Mouse (Mus musculus): ENCODE data around the gene Tmem175. TPM values are rescaled to one million over a fixed set of nuclear protein-coding genes. Genes with fewer than 3 reads are reported as not detected.

The Tmem175 gene
- polyA plus RNA-seq (2014; fragmentation: Nextera tagmentation; extraction: Ambion mirVana) = 17.7 and 20.7 TPM in 2 replicates

DNA sequence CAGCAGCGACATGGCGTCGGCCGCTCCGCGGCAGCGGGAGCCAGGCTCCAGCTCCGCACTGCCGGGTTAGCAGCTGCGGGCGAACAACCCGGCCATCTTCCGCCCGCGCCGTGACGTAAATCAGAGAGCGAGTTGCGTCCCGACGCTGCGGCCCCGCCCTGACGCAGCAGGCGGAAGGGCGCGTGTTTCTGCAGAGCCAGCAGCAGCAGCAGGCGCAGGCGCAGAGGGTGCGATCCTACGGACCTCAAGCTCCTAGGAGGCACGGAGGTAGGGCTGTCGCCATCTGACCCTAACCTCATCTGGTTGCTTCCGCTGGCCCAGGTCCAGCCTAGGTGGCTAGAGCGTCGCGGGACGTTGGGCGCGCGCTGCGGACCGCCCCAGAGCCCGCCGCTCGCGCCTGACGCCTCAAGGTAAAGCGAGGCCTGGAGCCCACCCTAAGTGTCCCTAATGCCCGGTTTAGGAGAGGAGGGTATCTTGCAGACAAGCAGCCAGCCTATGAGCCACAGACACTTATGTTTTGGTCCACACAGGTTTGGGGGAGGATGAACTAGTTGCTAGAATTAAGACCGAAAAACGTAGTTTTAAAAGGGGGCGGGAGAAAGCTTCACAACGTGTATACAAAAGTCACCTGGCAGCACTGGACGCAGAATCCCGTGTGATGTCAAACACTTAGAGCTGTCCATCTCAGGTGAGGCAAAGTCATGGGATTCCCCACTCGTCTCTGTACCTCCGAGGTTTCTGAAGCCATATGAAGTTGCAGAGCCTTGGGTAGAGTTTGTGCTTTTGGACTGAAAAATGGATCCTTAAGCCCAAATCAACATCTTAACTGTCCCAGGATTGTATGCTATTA lies at the start of gene Tmem175, which contains the start of gene Gak:
Tmem175 (plus strand) TSS at position 137 of the 850 bp plus-strand sequence.
Gak (minus strand) TSS at position 122 of the 850 bp plus-strand sequence.
- peak; percentile 96 for DNase-seq (ENCODE audit: low spot score)
- H3K27ac ChIP-seq (ENCODE audit: low read depth, low read length) = peak within 1 kb of the TSS; percentile 73
- peak within 1 kb of the TSS; percentile 79 for H3K4me2 ChIP-seq (ENCODE audit: low read depth)
- ATAC-seq (ENCODE audit: insufficient read depth, low FRiP score, low TSS enrichment) = peak; percentile 94
- no peaks in the 10 kb centered on the region for H3K36me3 ChIP-seq (ENCODE audit: control insufficient read depth, insufficient read depth, low read length)
- no peaks in the 10 kb centered on the region for H3K9me3 ChIP-seq (ENCODE audit: control insufficient read depth, low read length)
- under 1% methylated on average over 58 of the region's 58 CpGs for WGBS
- no peaks in the 10 kb centered on the region for H3K27me3 ChIP-seq (ENCODE audit: control insufficient read depth, insufficient read depth, low read length)
- peak within 1 kb of the TSS; percentile 63 for H3K4me3 ChIP-seq (ENCODE audit: low read depth, low read length)
- H3K9ac ChIP-seq (ENCODE audit: low read length) = peak within 1 kb of the TSS; percentile 85
- H3K4me1 ChIP-seq (ENCODE audit: control insufficient read depth, insufficient read depth, low read length) = peaks cover 6% of the 10 kb centered on the region; the same call in 1 of the 2 replicates

DNA sequence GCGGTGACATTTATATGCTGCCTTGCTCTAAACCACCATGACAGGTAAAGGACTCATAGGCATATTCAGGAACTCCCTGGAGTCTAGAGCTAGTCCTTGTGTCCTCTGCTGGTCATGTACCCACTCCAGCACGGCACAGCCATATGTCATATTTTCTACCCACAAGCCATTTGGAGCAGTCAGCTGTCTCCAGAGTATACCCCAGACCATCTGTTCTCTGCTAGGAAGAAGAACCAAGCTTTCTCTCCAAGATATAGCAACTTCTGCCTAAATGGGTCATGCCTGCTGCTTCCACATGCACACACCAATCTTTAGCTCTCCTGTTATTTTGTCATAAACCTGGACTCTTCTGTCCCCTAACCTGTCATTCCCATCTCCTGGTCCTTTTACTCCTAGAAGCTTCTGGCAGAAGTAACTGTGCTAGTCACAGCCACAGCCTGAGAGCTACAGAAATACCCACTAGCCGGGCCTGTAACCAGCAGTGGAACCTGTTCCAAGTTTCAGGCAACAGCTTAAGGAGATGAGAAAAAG lies 48.1 kb upstream of the Tmem175 start:
- no peaks in the 10 kb centered on the region for H3K4me1 ChIP-seq (ENCODE audit: control insufficient read depth, insufficient read depth, low read length)
- H3K4me3 ChIP-seq (ENCODE audit: low read depth, low read length) = no peak overlapping the region
- 93% methylated on average over 3 of the region's 3 CpGs for WGBS
- H3K27ac ChIP-seq (ENCODE audit: low read depth, low read length) = no peak overlapping the region
- no peak overlapping the region for H3K4me2 ChIP-seq (ENCODE audit: low read depth)
- no peak for ATAC-seq (ENCODE audit: insufficient read depth, low FRiP score, low TSS enrichment)
- H3K27me3 ChIP-seq (ENCODE audit: control insufficient read depth, insufficient read depth, low read length) = no peaks in the 10 kb centered on the region
- no peak for DNase-seq (ENCODE audit: low spot score)
- H3K9ac ChIP-seq (ENCODE audit: low read length) = no peak overlapping the region
- no peaks in the 10 kb centered on the region for H3K9me3 ChIP-seq (ENCODE audit: control insufficient read depth, low read length)
- peaks cover 13% of the 10 kb centered on the region for H3K36me3 ChIP-seq (ENCODE audit: control insufficient read depth, insufficient read depth, low read length)

DNA sequence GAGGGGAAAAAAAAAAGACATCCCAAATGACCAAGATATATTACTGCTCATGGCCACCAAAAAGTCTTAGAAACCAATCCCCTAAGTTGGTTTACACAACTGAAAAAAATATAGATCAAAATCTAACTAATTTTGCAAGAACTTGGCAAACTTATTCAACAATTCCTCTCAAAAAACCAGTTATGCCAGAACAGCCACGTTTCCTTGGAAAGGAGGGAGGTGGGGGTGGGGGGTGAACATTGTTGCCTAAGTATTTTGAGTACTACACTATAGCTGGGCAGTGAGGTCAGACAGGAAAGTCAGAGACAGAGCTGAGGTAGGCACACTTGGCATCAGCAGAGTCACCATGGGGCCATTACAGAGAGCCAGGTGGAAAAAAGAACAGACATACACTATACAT lies 29.6 kb upstream of the Tmem175 start:
- ATAC-seq (ENCODE audit: insufficient read depth, low FRiP score, low TSS enrichment) (no peak), DNase-seq (ENCODE audit: low spot score) (no peak)
- Histone ChIP-seq H3K27me3 (ENCODE audit: control insufficient read depth, insufficient read depth, low read length) (no peaks in the 10 kb centered on the region), H3K9me3 (ENCODE audit: control insufficient read depth, low read length) (no peaks in the 10 kb centered on the region), H3K4me1 (ENCODE audit: control insufficient read depth, insufficient read depth, low read length) (no peaks in the 10 kb centered on the region), H3K27ac (ENCODE audit: low read depth, low read length) (no peak overlapping the region), H3K9ac (ENCODE audit: low read length) (no peak overlapping the region), H3K36me3 (ENCODE audit: control insufficient read depth, insufficient read depth, low read length) (peaks cover 32% of the 10 kb centered on the region), H3K4me3 (ENCODE audit: low read depth, low read length) (no peak overlapping the region), H3K4me2 (ENCODE audit: low read depth) (no peak overlapping the region)
- WGBS = 90% methylated on average over 1 of the region's 1 CpGs

DNA sequence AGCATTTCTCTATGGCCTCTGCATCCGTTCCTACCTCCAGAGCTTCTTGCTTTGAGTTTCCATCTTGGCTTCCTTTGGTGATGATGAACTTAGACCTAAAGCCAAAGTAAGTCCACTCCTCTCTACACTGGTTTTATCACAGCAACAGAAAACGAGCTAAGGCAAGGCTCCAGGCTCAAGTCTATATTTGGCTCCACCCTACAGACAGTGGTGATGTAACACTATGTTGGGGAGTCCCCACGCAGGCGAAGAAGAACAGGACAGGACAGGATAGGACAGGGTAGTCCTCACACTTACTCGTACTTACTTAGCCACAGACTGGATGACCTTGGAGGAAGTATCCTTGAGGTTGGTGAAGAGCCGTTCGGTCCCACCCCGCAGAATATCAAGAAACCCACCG lies 27.0 kb upstream of the Tmem175 start:
- no peaks in the 10 kb centered on the region for H3K4me1 ChIP-seq (ENCODE audit: control insufficient read depth, insufficient read depth, low read length)
- no peak for ATAC-seq (ENCODE audit: insufficient read depth, low FRiP score, low TSS enrichment)
- no peak overlapping the region for H3K9ac ChIP-seq (ENCODE audit: low read length)
- no peak for DNase-seq (ENCODE audit: low spot score)
- WGBS = 92% methylated on average over 9 of the region's 9 CpGs
- no peak overlapping the region for H3K27ac ChIP-seq (ENCODE audit: low read depth, low read length)
- peaks cover 35% of the 10 kb centered on the region for H3K36me3 ChIP-seq (ENCODE audit: control insufficient read depth, insufficient read depth, low read length)
- H3K4me2 ChIP-seq (ENCODE audit: low read depth) = no peak overlapping the region
- no peak overlapping the region for H3K4me3 ChIP-seq (ENCODE audit: low read depth, low read length)
- H3K27me3 ChIP-seq (ENCODE audit: control insufficient read depth, insufficient read depth, low read length) = no peaks in the 10 kb centered on the region
- no peaks in the 10 kb centered on the region for H3K9me3 ChIP-seq (ENCODE audit: control insufficient read depth, low read length)

DNA sequence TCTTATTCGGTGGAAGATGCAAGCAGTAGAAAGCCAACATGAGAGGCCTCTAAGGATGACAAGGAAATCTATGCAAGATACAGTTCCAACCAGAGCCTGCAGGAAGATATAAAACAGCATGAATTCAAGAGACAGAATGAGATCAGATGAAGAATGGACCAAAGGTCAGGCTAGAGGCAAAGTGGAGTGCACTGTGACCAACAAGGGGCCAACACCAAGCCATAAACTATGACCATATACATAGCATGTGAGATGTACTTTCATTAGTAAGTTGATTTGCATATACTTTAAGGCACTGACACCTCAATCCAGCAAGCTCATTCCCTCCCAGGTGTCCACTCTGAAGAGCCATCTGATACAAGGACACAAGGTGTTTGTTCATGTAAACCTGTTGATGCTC lies 19.1 kb upstream of the Tmem175 start:
- H3K4me2 ChIP-seq (ENCODE audit: low read depth) = no peak overlapping the region
- DNase-seq (ENCODE audit: low spot score) = no peak
- no peaks in the 10 kb centered on the region for H3K27me3 ChIP-seq (ENCODE audit: control insufficient read depth, insufficient read depth, low read length)
- H3K36me3 ChIP-seq (ENCODE audit: control insufficient read depth, insufficient read depth, low read length) = peaks cover 24% of the 10 kb centered on the region
- no peaks in the 10 kb centered on the region for H3K4me1 ChIP-seq (ENCODE audit: control insufficient read depth, insufficient read depth, low read length)
- H3K4me3 ChIP-seq (ENCODE audit: low read depth, low read length) = no peak overlapping the region
- ATAC-seq (ENCODE audit: insufficient read depth, low FRiP score, low TSS enrichment) = no peak
- no peak overlapping the region for H3K9ac ChIP-seq (ENCODE audit: low read length)
- H3K9me3 ChIP-seq (ENCODE audit: control insufficient read depth, low read length) = no peaks in the 10 kb centered on the region
- 95% methylated on average over 1 of the region's 1 CpGs for WGBS
- no peak overlapping the region for H3K27ac ChIP-seq (ENCODE audit: low read depth, low read length)

DNA sequence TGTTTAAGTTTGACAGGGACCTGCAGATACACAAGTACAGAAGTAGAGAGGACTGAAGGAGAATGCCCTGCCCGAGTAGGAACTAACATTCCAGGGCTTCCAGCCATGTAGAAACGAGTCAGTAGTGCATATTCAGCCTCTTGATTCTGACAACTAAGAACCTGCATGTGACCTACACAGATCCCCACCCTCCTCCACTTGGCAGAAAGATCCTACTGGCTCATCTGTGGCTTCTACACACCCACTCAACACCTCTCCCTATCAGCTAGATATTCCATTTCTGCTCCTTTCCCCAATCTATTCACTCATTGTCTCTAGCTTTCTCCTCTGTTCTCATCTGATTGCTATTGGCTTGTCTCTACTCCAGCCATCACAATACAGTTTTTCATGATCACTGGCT lies 7.7 kb upstream of the Tmem175 start:
- DNase-seq (ENCODE audit: low spot score) = no peak
- no peaks in the 10 kb centered on the region for H3K27me3 ChIP-seq (ENCODE audit: control insufficient read depth, insufficient read depth, low read length)

DNA sequence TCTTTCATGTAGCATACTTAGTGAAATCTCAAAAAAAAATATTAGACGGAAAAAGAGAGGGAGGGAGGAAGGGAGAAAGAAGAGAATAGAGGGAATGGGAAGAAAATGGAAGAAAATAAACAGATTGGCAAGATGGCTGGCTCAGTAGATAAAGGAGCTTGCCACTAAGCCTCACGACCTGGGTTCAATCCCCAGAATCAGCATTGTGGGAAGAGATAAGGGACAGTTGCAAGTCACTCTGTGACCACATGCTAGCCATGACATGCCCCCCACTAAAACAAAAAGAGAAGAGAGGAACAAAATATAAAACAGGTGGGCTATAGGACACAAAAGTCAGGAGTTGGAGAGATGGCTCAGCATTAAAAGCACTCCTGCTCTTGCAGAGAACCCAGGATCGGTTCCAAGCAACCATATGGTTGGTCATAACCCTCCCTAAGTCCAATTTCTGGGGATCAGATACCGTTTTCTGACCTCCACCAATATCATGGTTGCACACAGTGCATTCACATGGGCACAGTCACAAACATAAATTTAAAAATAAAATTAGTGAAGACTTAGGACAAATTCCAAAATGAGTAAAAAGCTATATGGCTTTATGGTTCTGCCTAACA lies 3.4 kb upstream of the Tmem175 start:
- peaks cover 6% of the 10 kb centered on the region; the same call in 1 of the 2 replicates for H3K4me1 ChIP-seq (ENCODE audit: control insufficient read depth, insufficient read depth, low read length)
- H3K9me3 ChIP-seq (ENCODE audit: control insufficient read depth, low read length) = no peaks in the 10 kb centered on the region
- H3K4me3 ChIP-seq (ENCODE audit: low read depth, low read length) = no peak overlapping the region
- ATAC-seq (ENCODE audit: insufficient read depth, low FRiP score, low TSS enrichment) (no peak), DNase-seq (ENCODE audit: low spot score) (no peak)
- no peaks in the 10 kb centered on the region for H3K36me3 ChIP-seq (ENCODE audit: control insufficient read depth, insufficient read depth, low read length)
- no peak overlapping the region for H3K27ac ChIP-seq (ENCODE audit: low read depth, low read length)
- no peak overlapping the region for H3K9ac ChIP-seq (ENCODE audit: low read length)
- H3K4me2 ChIP-seq (ENCODE audit: low read depth) = no peak overlapping the region
- 91% methylated on average over 4 of the region's 4 CpGs for WGBS
- no peaks in the 10 kb centered on the region for H3K27me3 ChIP-seq (ENCODE audit: control insufficient read depth, insufficient read depth, low read length)

More for the DNA sequence above, 7.7 kb upstream of the Tmem175 start:
- ATAC-seq (ENCODE audit: insufficient read depth, low FRiP score, low TSS enrichment) = no peak
- no peak overlapping the region for H3K9ac ChIP-seq (ENCODE audit: low read length)
- no peak overlapping the region for H3K4me3 ChIP-seq (ENCODE audit: low read depth, low read length)
- H3K4me2 ChIP-seq (ENCODE audit: low read depth) = no peak overlapping the region
- H3K4me1 ChIP-seq (ENCODE audit: control insufficient read depth, insufficient read depth, low read length) = no peaks in the 10 kb centered on the region
- no peaks in the 10 kb centered on the region; the same call in none of the 2 replicates for H3K36me3 ChIP-seq (ENCODE audit: control insufficient read depth, insufficient read depth, low read length)
- H3K9me3 ChIP-seq (ENCODE audit: control insufficient read depth, low read length) = no peaks in the 10 kb centered on the region
- H3K27ac ChIP-seq (ENCODE audit: low read depth, low read length) = no peak overlapping the region
- WGBS = 65% methylated on average over 2 of the region's 2 CpGs

DNA sequence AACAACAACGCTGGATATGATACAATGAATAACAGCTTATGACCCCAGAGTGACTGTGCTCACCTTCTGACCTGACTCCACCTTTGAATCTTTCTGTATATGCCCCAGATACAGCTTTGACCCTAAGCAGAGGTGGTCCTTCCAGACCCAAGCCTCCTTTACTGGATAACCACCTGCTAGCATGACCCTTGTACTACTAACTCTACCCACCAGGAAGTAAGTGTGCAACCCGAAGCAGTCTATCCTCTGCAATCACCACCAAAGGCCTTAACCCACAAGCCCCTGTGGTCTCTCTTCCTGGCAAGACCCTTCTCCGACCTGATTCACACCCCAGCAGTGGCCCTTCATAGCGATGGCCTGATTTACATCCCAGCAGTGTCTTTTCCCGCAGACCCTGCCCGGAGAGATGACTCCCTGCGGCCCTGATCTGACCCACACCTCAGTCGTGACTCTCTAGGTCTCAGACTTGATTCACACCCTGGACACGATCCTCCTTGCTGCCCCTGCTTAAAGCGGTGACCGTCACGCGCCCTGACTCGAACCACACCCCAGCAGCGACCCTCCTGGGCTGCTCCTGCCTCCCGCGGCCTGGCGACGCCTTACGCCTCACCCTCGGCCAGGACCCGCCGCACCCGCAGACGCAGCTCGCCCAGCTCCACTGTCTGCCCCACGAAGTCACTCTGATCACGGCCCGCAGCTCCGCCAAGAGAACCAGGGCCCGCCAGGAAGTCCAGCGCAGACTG lies 508 bp upstream of the Tmem175 start:
- H3K4me1 ChIP-seq (ENCODE audit: control insufficient read depth, insufficient read depth, low read length) = peaks cover 6% of the 10 kb centered on the region; the same call in 1 of the 2 replicates
- peak overlapping the region; percentile 85 for H3K9ac ChIP-seq (ENCODE audit: low read length)
- no peaks in the 10 kb centered on the region for H3K36me3 ChIP-seq (ENCODE audit: control insufficient read depth, insufficient read depth, low read length)
- H3K4me2 ChIP-seq (ENCODE audit: low read depth) = peak overlapping the region; percentile 79
- no peaks in the 10 kb centered on the region for H3K9me3 ChIP-seq (ENCODE audit: control insufficient read depth, low read length)
- H3K4me3 ChIP-seq (ENCODE audit: low read depth, low read length) = peak overlapping the region; percentile 63
- no peak for DNase-seq (ENCODE audit: low spot score)
- no peaks in the 10 kb centered on the region for H3K27me3 ChIP-seq (ENCODE audit: control insufficient read depth, insufficient read depth, low read length)
- WGBS = 2% methylated on average over 32 of the region's 32 CpGs
- peak; percentile 88 for ATAC-seq (ENCODE audit: insufficient read depth, low FRiP score, low TSS enrichment)
- H3K27ac ChIP-seq (ENCODE audit: low read depth, low read length) = peak overlapping the region; percentile 73
